Mouse (Mus musculus): ENCODE results near the gene Opalin. TPM values are rescaled to one million over a fixed set of nuclear protein-coding genes. Genes with fewer than 3 reads are reported as not detected.

Opalin gene
- not detected for polyA plus RNA-seq (2012; fragmentation: generic; extraction: Trizol)

GRCm38 (mm10) chr19:41076906-41077305 lies at the start of gene Opalin:
TSS of gene Opalin (minus strand) at chr19:41077113.

GRCm38 (mm10) chr19:41029219-41029618 lies 47.7 kb downstream of the Opalin start, which contains the start of gene Dntt:
TSS of gene Dntt (plus strand) at chr19:41029275.

Other genes with a start within 250 kb of the Opalin start
- 1 to 10 TPM in 1 of 2 experiments, under 1 TPM in 1; 0.18 to 1.3 TPM for gene Ccnj, start 245.8 kb downstream of the Opalin start, polyA plus RNA-seq (2012; fragmentation: generic; extraction: Trizol)
- under 1 TPM; 0.04 to 0.47 TPM for gene Zfp518a, start 182.4 kb downstream of the Opalin start, polyA plus RNA-seq (2012; fragmentation: generic; extraction: Trizol)
- 10 to 100 TPM in 1 of 2 experiments, 1 to 10 TPM in 1; 5.9 to 14.1 TPM for gene Blnk, start 82.6 kb downstream of the Opalin start, polyA plus RNA-seq (2012; fragmentation: generic; extraction: Trizol)
- gene Dntt, start 47.8 kb downstream of the Opalin start, polyA plus RNA-seq (2012; fragmentation: generic; extraction: Trizol), result under 1 TPM; 0.01 to 0.02 TPM
- gene Tll2, start 129.7 kb upstream of the Opalin start, polyA plus RNA-seq (2012; fragmentation: generic; extraction: Trizol), result under 1 TPM in 1 of 2 experiments, not detected in 1; 0.02 TPM
- gene Tm9sf3, start 186.9 kb upstream of the Opalin start, polyA plus RNA-seq (2012; fragmentation: generic; extraction: Trizol), result 10 to 100 TPM in 1 of 2 experiments, 1 to 10 TPM in 1; 4.7 to 35.1 TPM

Measured in C3H10T1/2 (cell line).